Mouse (Mus musculus): ENCODE results near the gene Selenos.

- TF ChIP-seq CTCF (IDR thresholded peaks at IDR 0.05; ENCODE audit: control insufficient read depth, insufficient read depth, insufficient replicate concordance, low read depth, low read length): no peak
- TF ChIP-seq POLR2A (IDR thresholded peaks at IDR 0.05; ENCODE audit: control insufficient read depth, low read depth, low read length): no peak
These were observed 45.1 kb downstream of the Selenos start for GRCm38 (mm10) chr7:66124551-66124968.
